In the genomic region with DNA sequence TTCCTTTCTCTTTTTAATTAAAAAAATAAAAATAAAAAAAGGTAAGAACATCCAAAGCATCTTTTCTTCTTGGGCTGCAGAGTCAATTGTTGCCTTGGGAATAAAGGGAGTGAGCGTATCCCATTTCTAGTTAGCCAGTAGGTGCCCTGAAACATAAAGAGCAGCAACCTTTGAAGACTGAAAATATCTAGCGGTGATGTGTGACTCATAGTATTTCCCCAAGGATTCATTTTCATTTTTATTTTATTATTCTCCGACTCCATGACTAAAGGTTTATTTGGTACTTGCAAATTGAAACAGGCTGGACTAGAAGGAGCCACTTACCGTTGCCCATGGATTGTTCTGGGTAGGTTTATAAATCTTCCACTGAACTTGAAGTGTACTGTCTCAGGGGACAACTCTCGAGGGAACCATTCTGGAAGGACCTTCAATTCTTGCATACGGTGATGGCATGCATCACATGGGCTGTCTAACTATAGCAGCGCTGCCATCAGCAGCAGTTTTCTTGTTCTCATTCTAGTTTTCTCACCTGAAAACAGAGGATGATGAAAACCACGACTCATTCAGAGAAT, we compare ENCODE assay signal across 25 mouse cellular contexts.
"Had no signal": no experiment of that assay in that cellular context is flagged by ENCODE, and none has a peak within 500 bp of the region (broad histone marks: within the 10 kb centered on the region; RNA-seq: fewer than 3 reads in every experiment).

No protein-coding gene starts in this region.

- H3K9ac ChIP-seq: liver, embryonic 12.5 days; liver, embryonic 15.5 days; lung, embryonic 15.5 days; midbrain, embryonic 13.5 days; stomach, embryonic 15.5 days had no signal

- H3K27ac ChIP-seq: kidney, postnatal 0 days; left cerebral cortex, adult 2 months; liver, embryonic 12.5 days; liver, embryonic 15.5 days; lung, embryonic 15.5 days; midbrain, embryonic 10.5 days; midbrain, embryonic 13.5 days; stomach, embryonic 15.5 days had no signal

- H3K9me3 ChIP-seq: liver, embryonic 12.5 days; liver, embryonic 15.5 days; lung, embryonic 15.5 days; midbrain, embryonic 10.5 days; midbrain, embryonic 13.5 days; stomach, embryonic 15.5 days had no signal

- H3K4me3 ChIP-seq: left cerebral cortex, adult 2 months; liver, embryonic 12.5 days; liver, embryonic 15.5 days; lung, embryonic 15.5 days; megakaryocyte, embryonic 14.5 days; midbrain, embryonic 10.5 days; midbrain, embryonic 13.5 days; myocyte; stomach, embryonic 15.5 days had no signal

- H3K4me1 ChIP-seq: liver, embryonic 12.5 days; liver, embryonic 15.5 days; lung, embryonic 15.5 days; megakaryocyte, embryonic 14.5 days; midbrain, embryonic 10.5 days; midbrain, embryonic 13.5 days; stomach, embryonic 15.5 days had no signal

- H3K36me3 ChIP-seq: liver, embryonic 12.5 days; liver, embryonic 15.5 days; lung, embryonic 15.5 days; midbrain, embryonic 10.5 days; midbrain, embryonic 13.5 days; stomach, embryonic 15.5 days had no signal

- H3K4me2 ChIP-seq: liver, embryonic 12.5 days; liver, embryonic 15.5 days; lung, embryonic 15.5 days; midbrain, embryonic 13.5 days; stomach, embryonic 15.5 days had no signal

- DNase-seq: kidney, adult 2 months; kidney, postnatal 36 days; layer of hippocampus, postnatal 36 days; left cerebral cortex, postnatal 4 days; liver; lung, adult 18-20 months; lung, postnatal 10 days; lung, postnatal 36 days; right cerebral cortex, adult 18-20 months; right cerebral cortex, postnatal 14 days; right cerebral cortex, postnatal 4 days; spleen, adult 18-20 months; thymus, postnatal 25 days had no signal

- ATAC-seq: intestine, postnatal 0 days; liver, embryonic 12.5 days; midbrain, embryonic 13.5 days; midbrain, embryonic 16.5 days had no signal

- H3K27me3 ChIP-seq: liver, embryonic 12.5 days; liver, embryonic 15.5 days; lung, embryonic 15.5 days; megakaryocyte, embryonic 14.5 days; midbrain, embryonic 13.5 days; stomach, embryonic 15.5 days had no signal
